Mouse (Mus musculus) gastrocnemius, postnatal 36 days (tissue): ENCODE data around the gene Gm36028. TPM values are rescaled to one million over a fixed set of nuclear protein-coding genes. Genes with fewer than 3 reads are reported as not detected.

Experiments
- DNase-seq, 2 experiments: peaks; one replicate each; pipeline ENCODE4 v3.0.0; 2022
- intact Hi-C: fragments of 180-260 bp; cut with DNase I; formaldehyde crosslinking; loops from one replicate; pipeline ENCODE4 v1.15.1; 2025
- total RNA-seq, 2 experiments: library from RNA; stranded (reverse); gene quantifications; 2 replicates each; pipeline ENCODE4 v1.2.3; 2021

Gene Gm36028
- total RNA-seq, 2 experiments from 2014 or later: not detected

GRCm38 (mm10) chr16:37813691-37814382, 47.1 kb downstream of the Gm36028 start:
- no peak for DNase-seq
- intact Hi-C loops: loop anchor here (2.0 kb wide), 1 partner anchor 129 kb away; no protein-coding TSS in a partner anchor

GRCm38 (mm10) chr16:37812474-37812886, 48.5 kb downstream of the Gm36028 start:
- intact Hi-C loops: loop anchor here (2.0 kb wide), 1 partner anchor 128 kb away; no protein-coding TSS in a partner anchor
- no peak for DNase-seq

DNA sequence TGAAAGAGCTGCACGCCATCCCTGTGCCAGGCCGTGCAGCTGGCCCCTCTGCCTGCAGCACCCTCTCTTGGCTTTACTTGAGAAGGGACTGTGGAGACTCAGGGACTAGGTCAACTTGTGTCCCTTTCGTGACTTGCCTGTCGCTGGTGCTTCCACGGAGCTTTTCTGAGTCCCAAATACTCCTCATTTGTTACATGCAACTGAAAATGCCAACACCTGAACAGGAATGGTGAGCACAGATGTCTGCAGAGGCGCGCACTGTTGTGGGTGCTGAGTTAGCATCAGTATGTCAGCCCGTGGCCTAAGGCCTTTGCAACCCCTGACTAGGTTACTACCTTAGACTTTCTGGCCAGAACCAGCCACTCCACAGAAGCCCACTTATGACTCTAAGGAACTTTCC, 49.1 kb downstream of the Gm36028 start:
- no peak for DNase-seq
- intact Hi-C loops: loop anchor here (2.0 kb wide), 1 partner anchor 127 kb away; no protein-coding TSS in a partner anchor

DNA sequence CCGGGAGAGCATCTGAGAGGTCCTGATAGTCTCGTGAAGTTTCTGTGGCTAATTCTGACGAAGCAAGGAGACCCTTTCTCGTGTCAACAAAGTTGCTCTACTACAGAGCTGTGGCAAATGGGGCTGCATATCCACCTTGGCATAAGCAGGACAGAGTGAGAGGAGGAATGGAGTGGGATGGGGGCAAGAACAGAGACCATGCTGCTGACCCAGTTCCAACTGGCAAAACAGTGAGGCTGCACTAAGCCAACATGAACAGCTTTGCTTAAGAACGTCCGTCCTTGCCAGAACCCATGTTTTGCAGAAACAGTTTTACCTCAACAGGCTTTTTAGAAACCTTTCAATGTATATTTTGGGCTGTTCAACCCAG, 51.3 kb downstream of the Gm36028 start:
- intact Hi-C loops: loop anchor here (5.0 kb wide), 1 partner anchor 58 kb away; the partner anchor contains the start of gene Lrrc58
- no peak for DNase-seq

DNA sequence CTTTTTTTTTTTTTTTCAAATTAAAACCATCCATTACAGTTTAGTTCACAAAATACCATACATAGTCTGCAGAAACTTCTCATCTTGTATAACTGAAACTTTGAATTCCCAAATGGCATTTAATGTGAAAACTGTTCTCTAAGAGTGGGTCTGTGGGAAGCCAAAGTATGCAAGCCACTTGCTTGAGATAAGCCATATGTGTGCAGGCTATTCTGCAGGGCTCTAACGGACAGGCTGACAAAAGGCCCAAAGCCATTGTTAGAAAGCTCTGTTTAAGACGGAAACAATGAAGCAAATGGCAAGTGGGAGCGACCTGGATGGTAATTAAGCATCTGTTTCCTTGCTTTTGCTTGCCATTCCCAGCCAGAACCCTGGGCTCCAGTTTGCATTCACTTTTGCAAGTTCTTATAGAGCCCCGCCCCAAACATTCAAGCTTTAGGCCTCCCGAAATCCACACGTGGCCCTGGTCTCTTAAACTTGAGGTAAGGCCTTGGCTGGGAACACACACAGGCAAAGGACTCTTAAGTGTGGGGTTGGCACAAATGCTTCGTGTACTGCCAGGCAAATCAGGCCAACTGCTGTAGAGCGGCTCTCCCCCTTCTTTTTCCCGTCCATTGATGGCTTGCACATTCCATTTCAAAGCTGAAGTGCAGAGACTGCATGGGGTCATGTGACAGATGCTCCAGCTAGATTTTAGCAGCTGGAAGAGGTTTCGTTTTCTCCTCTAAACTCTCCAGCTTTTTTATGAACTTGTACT, 51.9 kb downstream of the Gm36028 start:
- DNase-seq: no peak

DNA sequence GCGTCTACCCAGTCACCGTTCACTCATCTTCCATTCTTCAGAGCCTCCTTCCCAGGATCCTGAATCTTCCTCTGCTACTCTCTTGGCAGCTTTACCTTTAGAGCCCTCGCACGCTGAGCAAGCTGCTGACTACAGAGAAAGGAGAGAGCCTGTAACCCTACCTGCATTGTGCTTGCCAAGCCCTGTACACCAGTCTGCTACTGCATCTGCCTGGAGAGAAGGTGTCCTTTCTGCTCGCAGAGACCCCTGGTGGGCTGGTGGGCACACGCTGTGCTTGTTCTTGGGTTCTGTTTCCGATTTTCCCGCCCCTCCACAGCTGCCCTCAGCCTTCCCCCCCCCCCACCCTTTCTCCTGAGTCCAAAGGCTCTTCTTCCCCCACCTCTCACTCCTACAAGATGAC, 53.7 kb downstream of the Gm36028 start:
- no peak for DNase-seq

More for the DNA sequence above, 51.9 kb downstream of the Gm36028 start:
- intact Hi-C loops: loop anchor here (5.0 kb wide), 1 partner anchor 58 kb away; the partner anchor contains the start of gene Lrrc58

GRCm38 (mm10) chr16:37805746-37806495, 55.0 kb downstream of the Gm36028 start:
- DNase-seq: no peak
- intact Hi-C loops: loop anchor here (5.0 kb wide), 1 partner anchor 61 kb away; the partner anchor contains the start of gene Lrrc58

More for the DNA sequence above, 53.7 kb downstream of the Gm36028 start:
- intact Hi-C loops: loop anchor here (5.0 kb wide), 1 partner anchor 60 kb away; the partner anchor contains the start of gene Lrrc58

GRCm38 (mm10) chr16:37803387-37803950, 57.5 kb downstream of the Gm36028 start:
- no peak for DNase-seq
- intact Hi-C loops: no loop called here

DNA sequence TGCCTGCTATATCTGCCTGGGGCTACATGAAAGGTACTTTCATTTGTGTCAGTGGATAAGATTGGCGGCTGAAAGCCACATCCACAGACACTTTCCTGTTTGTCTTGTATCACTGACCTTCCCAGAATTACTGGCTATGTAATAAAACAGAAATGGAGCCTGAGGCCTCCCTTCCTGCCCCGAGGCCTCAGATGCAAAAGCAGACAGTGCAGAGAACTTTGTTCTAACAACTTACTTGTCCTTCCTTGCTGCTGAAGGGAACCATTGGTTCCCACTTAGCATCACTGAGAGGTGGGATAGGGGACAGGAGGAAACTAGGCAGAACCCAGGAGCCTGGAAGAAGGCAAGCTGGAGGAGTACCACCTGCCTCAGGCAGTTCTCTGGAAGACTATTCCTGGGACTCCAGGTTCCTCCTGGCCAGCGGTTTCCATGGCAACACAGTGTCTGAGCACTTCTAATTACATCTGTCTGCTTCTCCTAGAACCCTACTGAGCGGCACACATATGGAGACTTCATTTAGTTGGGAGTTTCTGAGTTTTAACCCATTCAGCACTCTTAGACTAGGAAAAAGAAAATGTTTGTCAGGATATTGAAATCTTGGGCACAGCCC, 58.2 kb downstream of the Gm36028 start:
- DNase-seq: no peak
- intact Hi-C loops: no loop called here

- no peak for DNase-seq
- intact Hi-C loops: no loop called here
These were observed 59.8 kb downstream of the Gm36028 start for GRCm38 (mm10) chr16:37801097-37801496.

Other genes starting within 250 kb of the Gm36028 start
- 100 to 1,000 TPM; 178 to 186 TPM for gene Ndufb4, start 206.7 kb downstream of the Gm36028 start, total RNA-seq
- gene Fstl1, start 84.3 kb downstream of the Gm36028 start, total RNA-seq: 10 to 100 TPM; 60.2 to 70.4 TPM
- 10 to 100 TPM; 42.5 to 46.2 TPM for gene Lrrc58, start 7.2 kb upstream of the Gm36028 start, total RNA-seq
- gene Gpr156, start 55.4 kb upstream of the Gm36028 start, total RNA-seq: under 1 TPM in 1 of 2 experiments, not detected in 1; 0.10 TPM
- gene Gsk3b, start 227.9 kb upstream of the Gm36028 start, total RNA-seq: 10 to 100 TPM; 48.5 to 55.5 TPM